Mouse (Mus musculus): Measurements from ENCODE around the gene Hnrnpa2b1.

Hnrnpa2b1 gene

GRCm38 (mm10) chr6:51417306-51417936 lies 52.3 kb downstream of the Hnrnpa2b1 start:
- no peak for DNase-seq (ENCODE audit: low read depth, low spot score)

- DNase-seq (ENCODE audit: low read depth, low spot score) = no peak
Observed at GRCm38 (mm10) chr6:51416433-51416832, 53.3 kb downstream of the Hnrnpa2b1 start.

Measured in telencephalon, adult 2 months (tissue).